Mouse (Mus musculus): ENCODE results near the gene Kcnn3. TPM values are rescaled to one million over a fixed set of nuclear protein-coding genes. Genes with fewer than 3 reads are reported as not detected.

Gene Kcnn3
- polyA plus RNA-seq, 1 experiment from 2014 or later, result 4.0 TPM

- Histone ChIP-seq H3K9me3 (replicated peaks; ENCODE audit: control insufficient read depth, low read length) (no peaks in the 10 kb centered on the region; the same call in 1 of the 2 replicates), H3K9ac (ENCODE audit: low read length) (no peak overlapping the region), H3K4me3 (ENCODE audit: low read length) (no peak overlapping the region), H3K36me3 (ENCODE audit: control insufficient read depth, insufficient read depth) (no peaks in the 10 kb centered on the region), H3K4me2 (ENCODE audit: low read depth, low read length) (no peak overlapping the region), H3K4me1 (ENCODE audit: control insufficient read depth, insufficient read depth, low read length) (no peaks in the 10 kb centered on the region), H3K27ac (ENCODE audit: low read length) (no peak overlapping the region), H3K27me3 (ENCODE audit: control insufficient read depth, insufficient read depth, low read length) (no peaks in the 10 kb centered on the region)
- no peak for ATAC-seq (replicated peaks; ENCODE audit: extremely low read depth, insufficient read depth, low FRiP score)
- WGBS, result 63% methylated on average over 2 of the region's 2 CpGs
These were observed 28.8 kb downstream of the Kcnn3 start for GRCm38 (mm10) chr3:89548805-89549204.

- Histone ChIP-seq H3K4me1 (ENCODE audit: control insufficient read depth, insufficient read depth, low read length) (no peaks in the 10 kb centered on the region), H3K9ac (ENCODE audit: low read length) (no peak overlapping the region), H3K4me2 (ENCODE audit: low read depth, low read length) (no peak overlapping the region), H3K27ac (ENCODE audit: low read length) (no peak overlapping the region), H3K9me3 (replicated peaks; ENCODE audit: control insufficient read depth, low read length) (no peaks in the 10 kb centered on the region; the same call in 1 of the 2 replicates), H3K27me3 (ENCODE audit: control insufficient read depth, insufficient read depth, low read length) (no peaks in the 10 kb centered on the region), H3K4me3 (ENCODE audit: low read length) (no peak overlapping the region), H3K36me3 (ENCODE audit: control insufficient read depth, insufficient read depth) (no peaks in the 10 kb centered on the region)
- 40% methylated on average over 4 of the region's 4 CpGs for WGBS
- no peak; the same call in 1 of the 2 replicates for ATAC-seq (replicated peaks; ENCODE audit: extremely low read depth, insufficient read depth, low FRiP score)
These were observed 29.5 kb downstream of the Kcnn3 start for GRCm38 (mm10) chr3:89549488-89549887.

DNA sequence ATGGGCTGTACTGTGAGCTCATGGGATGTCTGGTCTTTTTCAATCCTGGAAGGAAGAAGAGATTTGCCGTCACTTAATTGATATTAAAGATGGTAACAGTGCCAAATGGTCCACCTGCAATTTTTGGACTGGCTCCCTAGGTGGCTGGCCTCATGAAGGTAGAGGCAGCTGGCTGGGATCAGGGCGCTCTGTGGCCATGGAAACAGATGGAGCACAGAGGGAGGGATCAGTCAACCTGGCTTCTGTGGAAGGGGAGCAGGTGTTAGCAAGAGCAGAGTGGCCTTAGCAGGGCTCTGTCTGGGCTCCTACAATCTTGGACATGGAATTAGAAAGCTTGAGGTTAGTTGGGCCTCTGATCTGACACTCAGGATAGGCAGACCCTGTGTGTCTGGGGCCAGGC, 31.9 kb downstream of the Kcnn3 start:
- no peaks in the 10 kb centered on the region; the same call in 1 of the 2 replicates for H3K9me3 ChIP-seq (replicated peaks; ENCODE audit: control insufficient read depth, low read length)
- WGBS, result 86% methylated on average over 2 of the region's 2 CpGs
- no peaks in the 10 kb centered on the region for H3K4me1 ChIP-seq (ENCODE audit: control insufficient read depth, insufficient read depth, low read length)
- H3K27ac ChIP-seq (ENCODE audit: low read length), result no peak overlapping the region
- H3K4me2 ChIP-seq (ENCODE audit: low read depth, low read length), result no peak overlapping the region
- ATAC-seq (replicated peaks; ENCODE audit: extremely low read depth, insufficient read depth, low FRiP score), result no peak
- no peak overlapping the region for H3K9ac ChIP-seq (ENCODE audit: low read length)
- no peaks in the 10 kb centered on the region for H3K36me3 ChIP-seq (ENCODE audit: control insufficient read depth, insufficient read depth)
- no peak overlapping the region for H3K4me3 ChIP-seq (ENCODE audit: low read length)
- H3K27me3 ChIP-seq (ENCODE audit: control insufficient read depth, insufficient read depth, low read length), result no peaks in the 10 kb centered on the region; the same call in 1 of the 2 replicates

GRCm38 (mm10) chr3:89553432-89553831, 33.5 kb downstream of the Kcnn3 start:
- H3K4me3 ChIP-seq (ENCODE audit: low read length), result no peak overlapping the region
- H3K4me2 ChIP-seq (ENCODE audit: low read depth, low read length), result no peak overlapping the region
- no peaks in the 10 kb centered on the region; the same call in 1 of the 2 replicates for H3K9me3 ChIP-seq (replicated peaks; ENCODE audit: control insufficient read depth, low read length)
- no peak overlapping the region for H3K27ac ChIP-seq (ENCODE audit: low read length)
- H3K4me1 ChIP-seq (ENCODE audit: control insufficient read depth, insufficient read depth, low read length), result no peaks in the 10 kb centered on the region
- no peaks in the 10 kb centered on the region for H3K36me3 ChIP-seq (ENCODE audit: control insufficient read depth, insufficient read depth)
- no peak overlapping the region for H3K9ac ChIP-seq (ENCODE audit: low read length)
- H3K27me3 ChIP-seq (ENCODE audit: control insufficient read depth, insufficient read depth, low read length), result no peaks in the 10 kb centered on the region; the same call in 1 of the 2 replicates
- 80% methylated on average over 8 of the region's 8 CpGs for WGBS
- no peak for ATAC-seq (replicated peaks; ENCODE audit: extremely low read depth, insufficient read depth, low FRiP score)

- no peak for ATAC-seq (replicated peaks; ENCODE audit: extremely low read depth, insufficient read depth, low FRiP score)
- Histone ChIP-seq H3K27ac (ENCODE audit: low read length) (no peak overlapping the region), H3K9ac (ENCODE audit: low read length) (no peak overlapping the region), H3K4me3 (ENCODE audit: low read length) (no peak overlapping the region), H3K4me2 (ENCODE audit: low read depth, low read length) (no peak overlapping the region), H3K4me1 (ENCODE audit: control insufficient read depth, insufficient read depth, low read length) (no peaks in the 10 kb centered on the region), H3K27me3 (ENCODE audit: control insufficient read depth, insufficient read depth, low read length) (no peaks in the 10 kb centered on the region; the same call in 1 of the 2 replicates), H3K36me3 (ENCODE audit: control insufficient read depth, insufficient read depth) (no peaks in the 10 kb centered on the region), H3K9me3 (replicated peaks; ENCODE audit: control insufficient read depth, low read length) (no peaks in the 10 kb centered on the region; the same call in 1 of the 2 replicates)
- 71% methylated on average over 4 of the region's 4 CpGs for WGBS
These were observed 34.0 kb downstream of the Kcnn3 start for GRCm38 (mm10) chr3:89553946-89554345.

DNA sequence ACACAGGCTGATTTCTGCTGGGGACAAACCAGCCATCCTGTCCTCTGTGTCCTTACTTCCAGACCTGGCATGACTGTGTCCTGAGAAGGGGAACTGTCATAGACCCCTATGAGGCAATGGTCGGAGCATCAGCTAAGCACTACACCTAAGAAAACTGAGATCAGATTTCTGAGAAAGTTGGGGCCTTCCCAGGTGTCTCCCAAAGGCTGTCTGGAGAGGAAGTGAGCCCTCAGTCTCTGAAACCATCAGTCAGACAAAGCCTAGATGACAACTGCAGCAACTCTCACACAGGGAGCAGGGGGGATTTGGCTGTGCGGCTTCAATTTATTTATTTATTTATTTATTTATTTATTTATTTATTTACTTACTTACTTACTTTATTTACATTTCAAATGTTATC, 34.6 kb downstream of the Kcnn3 start:
- no peaks in the 10 kb centered on the region; the same call in 1 of the 2 replicates for H3K9me3 ChIP-seq (replicated peaks; ENCODE audit: control insufficient read depth, low read length)
- H3K27ac ChIP-seq (ENCODE audit: low read length), result no peak overlapping the region
- WGBS, result 76% methylated on average over 2 of the region's 2 CpGs
- no peak overlapping the region for H3K4me3 ChIP-seq (ENCODE audit: low read length)
- no peaks in the 10 kb centered on the region for H3K36me3 ChIP-seq (ENCODE audit: control insufficient read depth, insufficient read depth)
- no peak overlapping the region for H3K9ac ChIP-seq (ENCODE audit: low read length)
- no peaks in the 10 kb centered on the region; the same call in 1 of the 2 replicates for H3K27me3 ChIP-seq (ENCODE audit: control insufficient read depth, insufficient read depth, low read length)
- H3K4me2 ChIP-seq (ENCODE audit: low read depth, low read length), result no peak overlapping the region
- no peak for ATAC-seq (replicated peaks; ENCODE audit: extremely low read depth, insufficient read depth, low FRiP score)
- no peaks in the 10 kb centered on the region for H3K4me1 ChIP-seq (ENCODE audit: control insufficient read depth, insufficient read depth, low read length)

GRCm38 (mm10) chr3:89557811-89558210, 37.8 kb downstream of the Kcnn3 start:
- Histone ChIP-seq H3K36me3 (ENCODE audit: control insufficient read depth, insufficient read depth) (no peaks in the 10 kb centered on the region), H3K27ac (ENCODE audit: low read length) (no peak overlapping the region), H3K27me3 (ENCODE audit: control insufficient read depth, insufficient read depth, low read length) (peaks cover 3% of the 10 kb centered on the region; the same call in 1 of the 2 replicates), H3K9me3 (replicated peaks; ENCODE audit: control insufficient read depth, low read length) (no peaks in the 10 kb centered on the region; the same call in 1 of the 2 replicates), H3K4me3 (ENCODE audit: low read length) (no peak overlapping the region), H3K4me1 (ENCODE audit: control insufficient read depth, insufficient read depth, low read length) (no peaks in the 10 kb centered on the region), H3K9ac (ENCODE audit: low read length) (no peak overlapping the region), H3K4me2 (ENCODE audit: low read depth, low read length) (no peak overlapping the region)
- ATAC-seq (replicated peaks; ENCODE audit: extremely low read depth, insufficient read depth, low FRiP score), result no peak
- WGBS, result 47% methylated on average over 5 of the region's 5 CpGs

GRCm38 (mm10) chr3:89558972-89559910, 39.3 kb downstream of the Kcnn3 start:
- WGBS, result 70% methylated on average over 15 of the region's 15 CpGs
- no peak for ATAC-seq (replicated peaks; ENCODE audit: extremely low read depth, insufficient read depth, low FRiP score)
- H3K27me3 ChIP-seq (ENCODE audit: control insufficient read depth, insufficient read depth, low read length), result peaks cover 3% of the 10 kb centered on the region; the same call in 1 of the 2 replicates

DNA sequence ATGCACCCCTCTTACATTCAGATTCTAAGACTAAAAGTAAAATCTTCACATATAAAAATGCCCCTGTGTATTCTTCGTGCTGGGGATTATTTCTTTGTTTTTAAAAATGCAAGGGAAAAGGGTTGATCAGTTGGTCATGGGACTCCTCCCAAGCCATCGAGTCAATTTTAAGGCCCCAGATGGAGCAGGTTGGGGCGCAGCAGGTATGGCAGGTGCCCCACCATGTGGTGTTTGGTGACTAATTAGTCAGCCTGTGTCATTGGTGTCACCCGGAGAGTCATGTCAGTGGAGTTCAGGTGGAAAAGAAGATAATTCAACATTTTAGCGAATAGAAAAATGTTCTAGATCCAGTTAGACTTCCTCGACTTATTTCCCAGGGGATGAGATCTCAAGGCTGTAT, 41.4 kb downstream of the Kcnn3 start:
- Histone ChIP-seq H3K36me3 (ENCODE audit: control insufficient read depth, insufficient read depth) (no peaks in the 10 kb centered on the region), H3K9me3 (replicated peaks; ENCODE audit: control insufficient read depth, low read length) (no peaks in the 10 kb centered on the region), H3K27ac (ENCODE audit: low read length) (no peak overlapping the region), H3K9ac (ENCODE audit: low read length) (no peak overlapping the region), H3K4me3 (ENCODE audit: low read length) (no peak overlapping the region), H3K4me1 (ENCODE audit: control insufficient read depth, insufficient read depth, low read length) (no peaks in the 10 kb centered on the region), H3K27me3 (ENCODE audit: control insufficient read depth, insufficient read depth, low read length) (peaks cover 3% of the 10 kb centered on the region; the same call in 1 of the 2 replicates), H3K4me2 (ENCODE audit: low read depth, low read length) (no peak overlapping the region)
- 82% methylated on average over 6 of the region's 6 CpGs for WGBS
- ATAC-seq (replicated peaks; ENCODE audit: extremely low read depth, insufficient read depth, low FRiP score), result no peak

More at GRCm38 (mm10) chr3:89558972-89559910, 39.3 kb downstream of the Kcnn3 start:
- no peaks in the 10 kb centered on the region for H3K36me3 ChIP-seq (ENCODE audit: control insufficient read depth, insufficient read depth)
- H3K9ac ChIP-seq (ENCODE audit: low read length), result no peak overlapping the region
- no peaks in the 10 kb centered on the region for H3K4me1 ChIP-seq (ENCODE audit: control insufficient read depth, insufficient read depth, low read length)
- no peak overlapping the region for H3K27ac ChIP-seq (ENCODE audit: low read length)
- H3K9me3 ChIP-seq (replicated peaks; ENCODE audit: control insufficient read depth, low read length), result no peaks in the 10 kb centered on the region
- H3K4me2 ChIP-seq (ENCODE audit: low read depth, low read length), result no peak overlapping the region
- no peak overlapping the region for H3K4me3 ChIP-seq (ENCODE audit: low read length)
